Mouse (Mus musculus) neural tube, embryonic 14.5 days (tissue): Measurements from ENCODE around the gene Rnf43. TPM values are rescaled to one million over a fixed set of nuclear protein-coding genes. Genes with fewer than 3 reads are reported as not detected.
A peak's percentile ranks its signal among the peaks of the same experiment; 100 is the strongest.

Source experiments
- ATAC-seq: fragments of 200-750 bp; cut with Nextera tagmentation; 2 replicates; pipeline ENCODE4 v1.8.0; 2017; ENCODE audit warnings: low read depth, mild to moderate bottlenecking, moderate TSS enrichment, moderate library complexity
- H3K27ac ChIP-seq: fragments of 300-500 bp; sonication (generic); 2 replicates; pipeline ENCODE4 v1.5.1; 2014; ENCODE audit warnings: low read depth, mild to moderate bottlenecking, control low read depth, low read length, moderate library complexity, mixed read lengths
- H3K27me3 ChIP-seq: fragments of 300-500 bp; sonication (generic); 2 replicates; pipeline ENCODE4 v1.6.1; 2014; ENCODE audit warnings: low read length; ENCODE audit not compliant: control insufficient read depth, insufficient read depth
- H3K36me3 ChIP-seq: fragments of 300-500 bp; sonication (generic); 2 replicates; pipeline ENCODE4 v1.6.1; 2014; ENCODE audit warnings: low read length, mixed read lengths; ENCODE audit not compliant: control insufficient read depth, insufficient read depth
- H3K4me1 ChIP-seq: fragments of 300-500 bp; sonication (generic); 2 replicates; pipeline ENCODE4 v1.6.1; 2014; ENCODE audit warnings: low read length; ENCODE audit not compliant: control insufficient read depth, insufficient read depth
- H3K4me2 ChIP-seq: fragments of 300-500 bp; sonication (generic); 2 replicates; pipeline ENCODE4 v1.6.1; 2014; ENCODE audit warnings: mild to moderate bottlenecking, low read depth, low read length, control low read depth
- H3K4me3 ChIP-seq: fragments of 300-500 bp; sonication (generic); 2 replicates; pipeline ENCODE4 v1.5.1; 2014; ENCODE audit warnings: low read depth, low read length, control low read depth, mixed read lengths
- H3K9ac ChIP-seq: fragments of 300-500 bp; sonication (generic); replicated peaks from 2 replicates; pipeline ENCODE4 v1.6.1; 2014; ENCODE audit warnings: low read depth, mild to moderate bottlenecking, control low read depth, low read length, mixed read lengths
- H3K9me3 ChIP-seq: fragments of 300-500 bp; sonication (generic); 2 replicates; pipeline ENCODE4 v1.6.1; 2016; ENCODE audit warnings: low read length; ENCODE audit not compliant: control insufficient read depth
- WGBS: fragments of 180-500 bp; shearing (Covaris S2); extraction: QIAGEN DNeasy Blood & Tissue Kit; methylation state at CpG from one replicate; pipeline ENCODE4 v1.1.7; 2014; 5-methylcytosine and 5-hydroxymethylcytosine counted together
- polyA plus RNA-seq: library from polyadenylated mRNA; unstranded; fragments of >200 nt; fragmentation: Nextera tagmentation; extraction: Ambion mirVana; gene quantifications from 2 replicates; pipeline ENCODE4 v1.2.1, GENCODE M21; 2014

The Rnf43 gene
- polyA plus RNA-seq, 1 experiment from 2014 or later, result 0.71 TPM

DNA sequence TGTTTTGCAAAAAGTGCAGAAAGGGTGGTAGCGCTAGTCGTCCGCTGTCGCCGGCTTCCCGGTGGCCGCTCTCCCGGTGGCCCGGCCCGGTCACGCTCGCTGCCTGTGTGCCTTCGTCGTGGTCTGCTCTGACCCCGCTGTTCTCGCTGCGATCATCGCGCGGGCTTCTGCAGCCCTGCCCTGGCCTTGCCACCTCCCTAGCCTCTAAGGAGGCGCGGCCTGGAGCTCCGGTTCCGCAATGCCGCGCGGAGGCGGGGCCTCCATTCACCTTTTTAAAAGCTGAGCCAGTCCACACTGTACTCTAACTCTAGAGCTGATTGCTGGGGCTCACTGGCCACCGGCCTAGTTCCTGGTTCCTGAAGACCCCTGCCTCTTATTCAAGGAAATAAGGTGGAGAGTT lies 23.3 kb upstream of the Rnf43 start:
- Histone ChIP-seq H3K36me3 (peaks cover 4% of the 10 kb centered on the region; the same call in 1 of the 2 replicates), H3K4me2 (peak overlapping the region; percentile 75), H3K9ac (peak overlapping the region; percentile 61), H3K4me1 (peaks cover 4% of the 10 kb centered on the region; the same call in 1 of the 2 replicates), H3K4me3 (peak overlapping the region; percentile 30), H3K9me3 (no peaks in the 10 kb centered on the region), H3K27me3 (no peaks in the 10 kb centered on the region), H3K27ac (no peak overlapping the region)
- no peak for ATAC-seq
- WGBS, result under 1% methylated on average over 29 of the region's 29 CpGs

DNA sequence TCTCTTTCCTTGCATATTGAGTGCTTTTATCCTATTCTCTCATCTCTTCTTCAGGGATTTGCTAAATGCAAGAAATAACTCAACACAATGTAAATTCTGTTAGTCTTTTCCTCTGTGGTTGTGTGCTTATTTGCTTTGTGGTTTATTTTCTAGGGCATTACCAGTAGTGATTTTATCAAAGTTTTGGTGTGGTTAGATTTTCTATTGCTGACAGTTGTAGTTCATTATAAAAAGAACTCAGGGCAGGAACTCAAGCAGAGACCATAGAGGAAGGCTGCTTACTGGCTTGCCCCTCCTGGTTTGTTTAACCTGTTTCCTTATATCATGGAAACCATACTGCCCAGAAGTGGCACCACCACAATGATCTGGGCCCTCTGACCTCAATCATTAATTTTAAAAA lies 19.7 kb upstream of the Rnf43 start:
- Histone ChIP-seq H3K9ac (no peak overlapping the region), H3K36me3 (no peaks in the 10 kb centered on the region), H3K4me2 (no peak overlapping the region), H3K9me3 (no peaks in the 10 kb centered on the region), H3K4me3 (no peak overlapping the region), H3K4me1 (peaks cover 4% of the 10 kb centered on the region; the same call in 1 of the 2 replicates), H3K27me3 (no peaks in the 10 kb centered on the region), H3K27ac (no peak overlapping the region)
- ATAC-seq, result no peak

DNA sequence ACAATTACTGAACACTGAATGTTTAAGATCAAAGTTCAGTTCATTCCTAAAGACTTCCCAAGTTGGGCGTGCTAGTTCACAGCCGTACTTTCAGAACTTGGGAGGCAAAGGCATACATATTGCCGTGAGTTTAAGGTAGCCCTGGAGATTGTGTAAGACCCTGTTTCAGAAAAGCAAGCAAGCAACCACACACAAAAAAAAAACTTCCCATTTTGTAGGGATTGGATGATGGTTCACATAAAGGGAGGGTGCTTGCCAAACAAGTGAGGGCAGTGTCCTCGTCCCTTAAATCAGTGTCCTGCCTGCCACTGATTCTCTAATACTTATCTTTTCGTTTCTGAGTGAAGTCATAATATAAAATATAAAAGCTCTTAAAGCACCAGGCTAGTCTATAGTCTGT lies 7.8 kb upstream of the Rnf43 start:
- Histone ChIP-seq H3K4me3 (no peak overlapping the region), H3K9me3 (no peaks in the 10 kb centered on the region), H3K36me3 (no peaks in the 10 kb centered on the region), H3K4me1 (no peaks in the 10 kb centered on the region), H3K27me3 (no peaks in the 10 kb centered on the region), H3K9ac (no peak overlapping the region), H3K27ac (no peak overlapping the region), H3K4me2 (no peak overlapping the region)
- WGBS, result 83% methylated on average over 5 of the region's 5 CpGs
- ATAC-seq, result no peak

DNA sequence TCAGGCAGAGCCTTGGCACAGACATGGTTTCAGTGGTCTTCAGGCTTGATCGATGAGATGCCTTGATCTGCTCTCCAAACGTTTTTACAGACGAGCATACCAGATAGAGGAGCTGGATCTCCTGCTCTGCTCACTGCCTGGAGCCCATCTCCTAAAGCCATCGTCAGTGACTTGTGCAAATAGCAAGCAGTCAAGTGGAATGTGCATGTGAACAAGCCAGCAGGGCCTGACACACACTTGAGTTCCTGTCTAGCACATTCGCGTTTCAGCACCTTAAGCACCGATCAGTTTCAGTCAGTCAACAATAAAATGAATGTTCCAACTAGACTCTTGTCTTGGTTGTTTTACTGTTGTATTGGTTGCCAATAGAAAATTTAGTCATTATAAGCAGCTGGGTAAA lies 3.3 kb upstream of the Rnf43 start:
- no peak overlapping the region for H3K9ac ChIP-seq
- peaks cover 2% of the 10 kb centered on the region; the same call in 1 of the 2 replicates for H3K27me3 ChIP-seq
- no peak for ATAC-seq
- H3K4me1 ChIP-seq, result no peaks in the 10 kb centered on the region
- 80% methylated on average over 7 of the region's 7 CpGs for WGBS
- H3K9me3 ChIP-seq, result no peaks in the 10 kb centered on the region
- no peak overlapping the region for H3K4me2 ChIP-seq
- H3K27ac ChIP-seq, result no peak overlapping the region
- no peak overlapping the region for H3K4me3 ChIP-seq
- no peaks in the 10 kb centered on the region for H3K36me3 ChIP-seq

DNA sequence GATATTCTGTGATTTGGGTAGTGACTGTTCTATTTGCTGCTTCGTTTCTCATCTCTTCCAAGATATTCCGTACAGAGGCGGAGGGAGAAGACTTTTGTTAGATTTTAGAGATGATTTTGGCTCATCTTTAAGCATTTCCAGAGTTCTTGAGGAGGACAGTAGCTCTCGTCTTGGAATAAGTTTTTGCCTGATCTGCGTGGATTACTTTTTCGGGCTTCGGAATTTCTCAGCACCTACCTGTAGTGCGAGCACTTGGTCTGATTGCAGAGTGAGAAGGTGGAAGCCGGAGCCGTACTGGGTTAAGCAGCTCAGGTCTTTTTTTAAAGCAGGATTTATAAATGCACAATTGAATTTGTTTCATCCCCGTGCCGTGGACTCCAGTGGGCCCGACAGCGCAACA lies 300 bp downstream of the Rnf43 start:
- no peaks in the 10 kb centered on the region for H3K4me1 ChIP-seq
- peaks cover 2% of the 10 kb centered on the region; the same call in 1 of the 2 replicates for H3K27me3 ChIP-seq
- H3K27ac ChIP-seq, result no peak overlapping the region
- H3K4me3 ChIP-seq, result peak overlapping the region; percentile 20
- H3K4me2 ChIP-seq, result peak overlapping the region; percentile 53
- H3K9me3 ChIP-seq, result no peaks in the 10 kb centered on the region
- ATAC-seq, result no peak
- 12% methylated on average over 14 of the region's 14 CpGs for WGBS
- 0 out of 2 replicates have a peak overlapping the region, but pooled peaks have one; percentile 16 for H3K9ac ChIP-seq
- H3K36me3 ChIP-seq, result no peaks in the 10 kb centered on the region

DNA sequence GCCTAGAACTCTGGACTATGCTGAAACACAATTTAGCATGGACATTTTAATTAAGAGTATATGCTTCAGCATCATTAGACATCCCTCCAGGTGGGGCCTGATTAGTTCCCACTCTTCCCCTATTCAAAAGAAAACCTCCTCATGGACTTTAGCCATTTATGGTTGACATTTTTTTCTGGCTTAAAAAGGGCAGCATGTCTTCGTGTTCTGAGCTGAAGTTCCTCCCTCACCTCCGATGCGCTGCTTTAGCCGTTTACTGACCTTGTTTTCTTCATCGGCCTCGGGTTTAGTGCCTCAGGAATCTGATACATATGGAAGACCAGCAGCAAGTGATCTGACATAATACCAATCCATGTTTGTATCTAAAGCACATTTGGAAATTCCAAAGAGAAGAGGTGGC lies 1.4 kb downstream of the Rnf43 start:
- Histone ChIP-seq H3K4me3 (no peak overlapping the region), H3K27me3 (peaks cover 2% of the 10 kb centered on the region; the same call in 1 of the 2 replicates), H3K4me2 (no peak overlapping the region), H3K9ac (no peak overlapping the region), H3K4me1 (no peaks in the 10 kb centered on the region), H3K9me3 (no peaks in the 10 kb centered on the region), H3K36me3 (no peaks in the 10 kb centered on the region), H3K27ac (no peak overlapping the region)
- WGBS, result 76% methylated on average over 6 of the region's 6 CpGs
- ATAC-seq, result no peak

DNA sequence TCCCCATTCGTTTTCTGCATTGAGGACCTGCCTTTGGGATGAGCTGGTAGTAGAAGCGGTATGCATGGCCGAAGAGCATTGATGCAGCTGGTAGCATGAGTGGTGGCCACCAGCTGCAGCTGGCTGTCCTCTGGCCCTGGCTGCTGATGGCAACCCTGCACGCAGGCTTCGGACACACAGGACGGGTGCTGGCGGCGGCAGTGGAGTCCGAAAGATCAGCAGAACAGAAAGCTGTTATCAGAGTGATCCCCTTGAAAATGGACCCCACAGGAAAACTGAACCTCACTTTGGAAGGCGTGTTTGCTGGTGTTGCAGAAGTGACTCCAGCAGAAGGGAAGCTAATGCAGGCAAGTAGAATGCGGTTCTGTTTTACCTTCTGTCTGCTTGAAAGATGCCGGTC lies 2.0 kb downstream of the Rnf43 start:
- Histone ChIP-seq H3K4me1 (no peaks in the 10 kb centered on the region), H3K4me3 (no peak overlapping the region), H3K9me3 (no peaks in the 10 kb centered on the region), H3K36me3 (no peaks in the 10 kb centered on the region), H3K4me2 (no peak overlapping the region), H3K27me3 (peaks cover 2% of the 10 kb centered on the region; the same call in 1 of the 2 replicates), H3K27ac (no peak overlapping the region), H3K9ac (no peak overlapping the region)
- 82% methylated on average over 12 of the region's 12 CpGs for WGBS
- ATAC-seq, result no peak

DNA sequence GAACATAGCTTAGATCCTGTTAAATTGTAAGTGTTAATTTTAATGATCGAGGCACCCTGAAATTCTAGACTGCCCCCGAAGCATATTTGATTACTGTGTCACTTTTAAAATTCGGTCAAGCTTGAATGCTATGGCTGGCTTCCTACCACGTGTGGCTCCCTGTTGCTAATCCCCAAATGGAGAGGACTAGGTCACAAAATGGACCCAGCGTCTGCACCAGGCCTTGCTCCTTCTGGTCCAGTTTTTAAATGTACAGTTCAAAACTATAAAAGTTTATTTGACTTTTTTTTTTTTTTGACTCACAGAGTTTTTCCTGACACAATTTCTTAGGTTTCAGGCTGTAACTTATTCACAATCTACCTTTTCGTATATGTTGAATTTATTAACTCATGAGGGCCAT lies 2.7 kb downstream of the Rnf43 start:
- Histone ChIP-seq H3K9ac (no peak overlapping the region), H3K9me3 (no peaks in the 10 kb centered on the region), H3K4me1 (no peaks in the 10 kb centered on the region), H3K4me3 (no peak overlapping the region), H3K4me2 (no peak overlapping the region), H3K27me3 (peaks cover 2% of the 10 kb centered on the region; the same call in 1 of the 2 replicates), H3K27ac (no peak overlapping the region), H3K36me3 (no peaks in the 10 kb centered on the region)
- 83% methylated on average over 6 of the region's 6 CpGs for WGBS
- no peak for ATAC-seq

DNA sequence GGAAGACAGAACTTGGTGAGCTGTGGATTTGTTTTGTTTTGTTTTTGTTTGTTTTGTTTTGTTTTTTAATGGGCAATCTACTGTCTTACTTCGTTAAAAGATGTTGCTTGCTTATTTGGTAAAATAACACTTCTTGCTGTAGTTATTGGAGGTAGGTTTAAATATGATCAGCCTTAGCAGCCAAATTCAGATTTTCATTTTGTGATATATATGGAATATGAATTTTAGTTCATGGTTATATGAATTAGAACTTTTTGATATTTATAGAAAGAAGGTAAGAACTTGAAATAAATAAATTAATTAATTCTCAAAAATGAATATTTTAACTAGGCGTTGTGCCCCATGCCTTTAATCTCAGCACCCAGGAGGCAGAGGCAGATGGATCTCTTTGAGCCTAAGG lies 3.1 kb downstream of the Rnf43 start:
- H3K36me3 ChIP-seq, result no peaks in the 10 kb centered on the region
- H3K4me1 ChIP-seq, result no peaks in the 10 kb centered on the region
- ATAC-seq, result no peak
- no peaks in the 10 kb centered on the region for H3K9me3 ChIP-seq
- no peak overlapping the region for H3K4me3 ChIP-seq
- no peak overlapping the region for H3K4me2 ChIP-seq
- 87% methylated on average over 2 of the region's 2 CpGs for WGBS
- no peak overlapping the region for H3K27ac ChIP-seq
- H3K9ac ChIP-seq, result no peak overlapping the region
- peaks cover 2% of the 10 kb centered on the region; the same call in 1 of the 2 replicates for H3K27me3 ChIP-seq
